Comparison of ENCODE assay signal across 29 mouse cellular contexts in the genomic region with DNA sequence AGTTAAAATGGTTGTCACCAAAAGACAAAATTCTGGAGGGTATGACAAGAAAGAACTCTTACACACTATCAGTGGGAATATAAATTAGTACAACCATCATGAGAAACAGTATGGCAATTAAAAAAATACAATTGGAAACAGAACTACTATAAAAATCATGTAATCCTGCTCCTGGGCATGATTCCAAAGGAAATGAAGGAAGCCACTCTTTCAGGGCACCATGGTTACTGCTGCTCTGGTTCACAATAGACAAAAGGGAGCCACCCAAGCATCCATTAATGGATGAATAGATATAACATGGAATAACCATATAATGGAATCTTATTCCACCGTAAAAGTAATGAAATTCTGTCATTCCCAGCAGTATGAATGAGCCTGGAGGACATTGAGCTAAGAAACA. TPM values are rescaled to one million over a fixed set of nuclear protein-coding genes. Genes with fewer than 3 reads are reported as not detected.
DNase-seq lines count a peak whose midpoint lies in the region; ATAC-seq and TF ChIP-seq lines count a peak whose summit lies in the region.
"Had no signal": no experiment of that assay in that cellular context is flagged by ENCODE, and none has a peak within 500 bp of the region (broad histone marks: within the 10 kb centered on the region; RNA-seq: fewer than 3 reads in every experiment).

No protein-coding gene starts in this region.

- H3K4me2 ChIP-seq in forebrain, embryonic 14.5 days (ENCODE audit: low read length), result no peak overlapping the region
- H3K4me2 ChIP-seq in forebrain, embryonic 11.5 days (ENCODE audit: low read depth, low read length, severe bottlenecking), result no peak overlapping the region
- no peak overlapping the region for H3K4me2 ChIP-seq in midbrain, embryonic 14.5 days (ENCODE audit: low read length)
- H3K4me2 ChIP-seq in midbrain, embryonic 15.5 days, result no peak overlapping the region
- H3K4me2 ChIP-seq: embryonic facial prominence, embryonic 13.5 days; forebrain, embryonic 13.5 days; heart, embryonic 13.5 days; hindbrain, embryonic 12.5 days; hindbrain, embryonic 15.5 days had no signal

- no peak overlapping the region for H3K4me3 ChIP-seq in forebrain, embryonic 14.5 days (ENCODE audit: low read depth, low read length)
- no peak overlapping the region for H3K4me3 ChIP-seq in forebrain, embryonic 11.5 days (ENCODE audit: low read depth, low read length)
- H3K4me3 ChIP-seq in midbrain, embryonic 14.5 days (replicated peaks; ENCODE audit: low read depth, low read length), result no peak overlapping the region
- no peak overlapping the region for H3K4me3 ChIP-seq in midbrain, embryonic 15.5 days
- H3K4me3 ChIP-seq: embryonic facial prominence, embryonic 10.5 days; embryonic facial prominence, embryonic 13.5 days; erythroblast, embryonic 14.5 days; forebrain, embryonic 13.5 days; heart, adult 2 months; heart, embryonic 10.5 days; heart, embryonic 13.5 days; hindbrain, embryonic 12.5 days; hindbrain, embryonic 15.5 days had no signal

- H3K9me3 ChIP-seq in forebrain, embryonic 14.5 days (replicated peaks; ENCODE audit: control insufficient read depth, low read length), result no peaks in the 10 kb centered on the region
- H3K9me3 ChIP-seq in forebrain, embryonic 11.5 days (ENCODE audit: control insufficient read depth, low read length), result no peaks in the 10 kb centered on the region
- H3K9me3 ChIP-seq in midbrain, embryonic 14.5 days (ENCODE audit: control insufficient read depth, low read length), result no peaks in the 10 kb centered on the region
- no peaks in the 10 kb centered on the region for H3K9me3 ChIP-seq in midbrain, embryonic 15.5 days
- H3K9me3 ChIP-seq: embryonic facial prominence, embryonic 10.5 days; embryonic facial prominence, embryonic 13.5 days; forebrain, embryonic 13.5 days; heart, embryonic 10.5 days; heart, embryonic 13.5 days; hindbrain, embryonic 12.5 days; hindbrain, embryonic 15.5 days had no signal

- 11% methylated on average over 1 of the region's 1 CpGs for WGBS in forebrain, embryonic 14.5 days
- 55% methylated on average over 1 of the region's 1 CpGs for WGBS in forebrain, embryonic 11.5 days
- 18% methylated on average over 1 of the region's 1 CpGs for WGBS in midbrain, embryonic 14.5 days
- 32% methylated on average over 1 of the region's 1 CpGs for WGBS in midbrain, embryonic 15.5 days

- POLR2A ChIA-PET in Patski (lab: Charles Lee), result no interaction called here

- no peak overlapping the region for H3K27ac ChIP-seq in forebrain, embryonic 14.5 days (ENCODE audit: low read depth, low read length)
- H3K27ac ChIP-seq in forebrain, embryonic 11.5 days (ENCODE audit: low read depth, low read length), result no peak overlapping the region
- H3K27ac ChIP-seq in midbrain, embryonic 14.5 days (replicated peaks; ENCODE audit: low read depth, low read length), result no peak overlapping the region
- H3K27ac ChIP-seq in midbrain, embryonic 15.5 days, result no peak overlapping the region
- H3K27ac ChIP-seq: embryonic facial prominence, embryonic 10.5 days; embryonic facial prominence, embryonic 13.5 days; forebrain, embryonic 13.5 days; heart, adult 2 months; heart, embryonic 10.5 days; heart, embryonic 13.5 days; hindbrain, embryonic 12.5 days; hindbrain, embryonic 15.5 days had no signal

- CTCF ChIA-PET in Patski (lab: Charles Lee), result no interaction called here

- H3K4me1 ChIP-seq in forebrain, embryonic 14.5 days (ENCODE audit: control insufficient read depth, insufficient read depth, low read length), result no peaks in the 10 kb centered on the region
- no peaks in the 10 kb centered on the region for H3K4me1 ChIP-seq in forebrain, embryonic 11.5 days (replicated peaks; ENCODE audit: control insufficient read depth, insufficient read depth, low read length)
- no peaks in the 10 kb centered on the region for H3K4me1 ChIP-seq in midbrain, embryonic 14.5 days (ENCODE audit: control insufficient read depth, insufficient read depth, low read length)
- H3K4me1 ChIP-seq in midbrain, embryonic 15.5 days, result no peaks in the 10 kb centered on the region
- H3K4me1 ChIP-seq: embryonic facial prominence, embryonic 10.5 days; embryonic facial prominence, embryonic 13.5 days; heart, embryonic 10.5 days; heart, embryonic 13.5 days; hindbrain, embryonic 12.5 days; hindbrain, embryonic 15.5 days had no signal

- peak; percentile 54 for DNase-seq in forebrain, embryonic 14.5 days (ENCODE audit: low spot score)
- no peak for DNase-seq in forebrain, embryonic 11.5 days (ENCODE audit: low spot score)
- DNase-seq in midbrain, embryonic 14.5 days, result peak; percentile 31
- DNase-seq in Patski (ENCODE audit: low read depth, low spot score), result peak; percentile 56
- peak; percentile 23 for DNase-seq in retina, embryonic 14.5 days (ENCODE audit: low spot score)
- DNase-seq in urinary bladder, adult 2 months (ENCODE audit: low spot score), result no peak
- no peak for DNase-seq in right cerebral cortex, adult 2 months (ENCODE audit: low spot score in 2 of 2)
- DNase-seq: adrenal gland, postnatal 10 days; adrenal gland, postnatal 36 days; cerebellum, adult 11 months; cerebellum, adult 2 months; cerebellum, adult 9-11 months; cerebellum, postnatal 25 days; embryo, embryonic 11 days; gastrocnemius, postnatal 10 days; gastrocnemius, postnatal 36 days; heart, adult 2 months; heart, postnatal 14 days had no signal

- in situ Hi-C loops in Patski (cut with MboI; ENCODE audit: low pct_unique_long_range_greater_than_20kb), result no loop called here

- no peaks in the 10 kb centered on the region for H3K36me3 ChIP-seq in forebrain, embryonic 14.5 days (ENCODE audit: control insufficient read depth, insufficient read depth, low read length)
- H3K36me3 ChIP-seq in forebrain, embryonic 11.5 days (ENCODE audit: control insufficient read depth, insufficient read depth, low read length), result no peaks in the 10 kb centered on the region
- no peaks in the 10 kb centered on the region for H3K36me3 ChIP-seq in midbrain, embryonic 14.5 days (ENCODE audit: control insufficient read depth, insufficient read depth, low read length)
- H3K36me3 ChIP-seq in midbrain, embryonic 15.5 days (replicated peaks), result no peaks in the 10 kb centered on the region
- H3K36me3 ChIP-seq: embryonic facial prominence, embryonic 10.5 days; embryonic facial prominence, embryonic 13.5 days; heart, embryonic 10.5 days; heart, embryonic 13.5 days; hindbrain, embryonic 12.5 days; hindbrain, embryonic 15.5 days had no signal

- H3K27me3 ChIP-seq in forebrain, embryonic 14.5 days (replicated peaks; ENCODE audit: control insufficient read depth, insufficient read depth, low read length), result no peaks in the 10 kb centered on the region
- no peaks in the 10 kb centered on the region for H3K27me3 ChIP-seq in forebrain, embryonic 11.5 days (ENCODE audit: control insufficient read depth, insufficient read depth, low read length)
- H3K27me3 ChIP-seq in midbrain, embryonic 14.5 days (ENCODE audit: control insufficient read depth, insufficient read depth, low read length), result no peaks in the 10 kb centered on the region
- H3K27me3 ChIP-seq in midbrain, embryonic 15.5 days (replicated peaks), result no peaks in the 10 kb centered on the region
- no peaks in the 10 kb centered on the region for H3K27me3 ChIP-seq in Patski
- H3K27me3 ChIP-seq: hindbrain, embryonic 12.5 days; hindbrain, embryonic 15.5 days had no signal

- no peak overlapping the region for H3K9ac ChIP-seq in forebrain, embryonic 14.5 days (ENCODE audit: low read length)
- H3K9ac ChIP-seq in forebrain, embryonic 11.5 days (ENCODE audit: low read length), result no peak overlapping the region
- H3K9ac ChIP-seq in midbrain, embryonic 14.5 days (replicated peaks; ENCODE audit: low read length), result no peak overlapping the region
- no peak overlapping the region for H3K9ac ChIP-seq in midbrain, embryonic 15.5 days
- H3K9ac ChIP-seq: embryonic facial prominence, embryonic 13.5 days; forebrain, embryonic 13.5 days; heart, embryonic 13.5 days; hindbrain, embryonic 12.5 days; hindbrain, embryonic 15.5 days had no signal

- 0 out of 2 replicates have a peak, but pooled peaks have one; percentile 46 for ATAC-seq in forebrain, embryonic 14.5 days
- no peak for ATAC-seq in forebrain, embryonic 11.5 days (replicated peaks; ENCODE audit: low FRiP score)
- ATAC-seq in midbrain, embryonic 14.5 days (ENCODE audit: low FRiP score, low TSS enrichment), result no peak
- ATAC-seq in midbrain, embryonic 15.5 days (replicated peaks), result no peak
- ATAC-seq in Patski, result no peak
- ATAC-seq: activated CD4-positive, CD25-positive, alpha-beta regulatory T cell, adult 4 months; forebrain, embryonic 13.5 days; intestine, postnatal 0 days had no signal

- TF ChIP-seq CTCF in Patski (IDR thresholded peaks at IDR 0.05), result no peak

RNA-seq across cellular contexts. Expression of a gene that starts 6.5 kb away (rescaled TPM):
- polyA plus RNA-seq in forebrain, embryonic 14.5 days (2014; fragmentation: Nextera tagmentation; extraction: Ambion mirVana), result 2.8 and 3.0 TPM in 2 replicates
- polyA plus RNA-seq in forebrain, embryonic 11.5 days (2014; fragmentation: Nextera tagmentation; extraction: Ambion mirVana), result 0.23 and 0.24 TPM in 2 replicates
- 4.1 and 4.7 TPM in 2 replicates for polyA plus RNA-seq in midbrain, embryonic 14.5 days (2014; fragmentation: Nextera tagmentation; extraction: Ambion mirVana)
- polyA plus RNA-seq in midbrain, embryonic 15.5 days (2015; fragmentation: Nextera tagmentation; extraction: Ambion mirVana), result 6.5 and 6.8 TPM in 2 replicates
- polyA plus RNA-seq in Patski (2021), result 0.03 TPM
- polyA plus RNA-seq in urinary bladder, adult 2 months (2012; rRNA removed), result 0.34 and 0.36 TPM in 2 replicates
- polyA plus RNA-seq: erythroblast, embryonic 14.5 days had no signal

RNA-seq across cellular contexts. Expression of a gene that starts 8.7 kb away (rescaled TPM):
- 6.4 and 8.4 TPM in 2 replicates for polyA plus RNA-seq in forebrain, embryonic 14.5 days (2014; fragmentation: Nextera tagmentation; extraction: Ambion mirVana)
- polyA plus RNA-seq in forebrain, embryonic 11.5 days (2014; fragmentation: Nextera tagmentation; extraction: Ambion mirVana), result 14.0 and 14.5 TPM in 2 replicates
- polyA plus RNA-seq in midbrain, embryonic 14.5 days (2014; fragmentation: Nextera tagmentation; extraction: Ambion mirVana), result 7.3 and 10.2 TPM in 2 replicates
- 8.5 and 10.0 TPM in 2 replicates for polyA plus RNA-seq in midbrain, embryonic 15.5 days (2015; fragmentation: Nextera tagmentation; extraction: Ambion mirVana)
- polyA plus RNA-seq in Patski (2021), result 31.3 TPM
- polyA plus RNA-seq in urinary bladder, adult 2 months (2012; rRNA removed), result 11.6 and 13.3 TPM in 2 replicates

Comparison
In these comparisons a context has a peak if more than half of its experiments do, and no peak if none do; other contexts are left out.
1. DNase-seq: peak in forebrain, embryonic 14.5 days (single experiment), midbrain, embryonic 14.5 days (single experiment), Patski (single experiment) and retina, embryonic 14.5 days (single experiment); none in forebrain, embryonic 11.5 days (single experiment), urinary bladder, adult 2 months (single experiment) and right cerebral cortex, adult 2 months (0 of 2).